24 mouse cellular contexts compared by ENCODE assay signal in genomic region chr1:56387086-56387485, GRCm38 (mm10).
"Had no signal": no experiment of that assay in that cellular context is flagged by ENCODE, and none has a peak within 500 bp of the region (broad histone marks: within the 10 kb centered on the region; RNA-seq: fewer than 3 reads in every experiment).

No protein-coding gene starts in this region.

- H3K4me1 ChIP-seq: heart, embryonic 10.5 days; heart, embryonic 12.5 days; hindbrain, embryonic 10.5 days; hindbrain, embryonic 12.5 days; intestine, embryonic 15.5 days; limb, embryonic 10.5 days; limb, embryonic 12.5 days; liver, embryonic 13.5 days had no signal

- DNase-seq: gastrocnemius, postnatal 25 days; heart, adult 18-20 months; heart, postnatal 10 days; heart, postnatal 4 days; kidney, adult 18-20 months; kidney, adult 8-10 months; kidney, postnatal 10 days; kidney, postnatal 36 days; layer of hippocampus, adult 9-11 months; layer of hippocampus, postnatal 36 days; liver; liver, embryonic 13.5 days had no signal

- H3K27me3 ChIP-seq: heart, embryonic 12.5 days; hindbrain, embryonic 12.5 days; intestine, embryonic 15.5 days; limb, embryonic 12.5 days; liver, embryonic 13.5 days had no signal

- H3K9ac ChIP-seq: heart, embryonic 12.5 days; hindbrain, embryonic 12.5 days; hindbrain, embryonic 14.5 days; intestine, embryonic 15.5 days; limb, embryonic 12.5 days; liver, embryonic 13.5 days had no signal

- H3K36me3 ChIP-seq: heart, embryonic 10.5 days; heart, embryonic 12.5 days; hindbrain, embryonic 10.5 days; hindbrain, embryonic 12.5 days; intestine, embryonic 15.5 days; limb, embryonic 10.5 days; limb, embryonic 12.5 days; liver, embryonic 13.5 days had no signal

- H3K27ac ChIP-seq: heart, embryonic 10.5 days; hindbrain, embryonic 10.5 days; hindbrain, embryonic 12.5 days; hindbrain, embryonic 14.5 days; intestine, embryonic 15.5 days; limb, embryonic 10.5 days; limb, embryonic 12.5 days; liver, embryonic 13.5 days had no signal

- ATAC-seq: hindbrain, embryonic 16.5 days; inflammation-experienced regulatory T-cells, adult 6 months; intestine, embryonic 15.5 days; intestine, postnatal 0 days had no signal

- H3K9me3 ChIP-seq: heart, embryonic 10.5 days; heart, embryonic 12.5 days; hindbrain, embryonic 10.5 days; hindbrain, embryonic 12.5 days; intestine, embryonic 15.5 days; limb, embryonic 10.5 days; limb, embryonic 12.5 days; liver, embryonic 13.5 days had no signal

- H3K4me3 ChIP-seq: heart, embryonic 10.5 days; heart, embryonic 12.5 days; hindbrain, embryonic 10.5 days; hindbrain, embryonic 12.5 days; intestine, embryonic 15.5 days; limb, embryonic 10.5 days; limb, embryonic 12.5 days; liver, embryonic 13.5 days had no signal

- H3K4me2 ChIP-seq: heart, embryonic 12.5 days; hindbrain, embryonic 12.5 days; hindbrain, embryonic 14.5 days; intestine, embryonic 15.5 days; limb, embryonic 12.5 days; liver, embryonic 11.5 days; liver, embryonic 13.5 days had no signal
